Mouse (Mus musculus) skeletal muscle tissue, adult 2 months (tissue): Measurements from ENCODE around the gene Slc9a2.

Experiments used
- DNase-seq: peaks from one replicate; pipeline ENCODE4 v3.0.0-alpha.2; 2012; ENCODE audit warnings: low read depth, low spot score

The Slc9a2 gene

GRCm38 (mm10) chr1:40784306-40784705, 103.9 kb downstream of the Slc9a2 start:
- DNase-seq = no peak

- no peak for DNase-seq
Measured at GRCm38 (mm10) chr1:40785876-40786445, 105.6 kb downstream of the Slc9a2 start.

GRCm38 (mm10) chr1:40788956-40789355, 108.6 kb downstream of the Slc9a2 start:
- DNase-seq = no peak

- DNase-seq = no peak
Measured at GRCm38 (mm10) chr1:40789666-40790233, 109.4 kb downstream of the Slc9a2 start.

- DNase-seq = peak; percentile 81
Measured at GRCm38 (mm10) chr1:40790324-40791141, 110.2 kb downstream of the Slc9a2 start, which contains the start of gene Mfsd9. Gene Mfsd9, minus strand, starts transcription at chr1:40790687.

- DNase-seq = no peak
Measured at GRCm38 (mm10) chr1:40795508-40795907, 115.1 kb downstream of the Slc9a2 start.

- DNase-seq = peak; percentile 69
Measured at GRCm38 (mm10) chr1:40797348-40797747, 117.0 kb downstream of the Slc9a2 start.

- DNase-seq = no peak
Measured at GRCm38 (mm10) chr1:40799121-40799520, 118.7 kb downstream of the Slc9a2 start.

- DNase-seq = no peak
Measured at GRCm38 (mm10) chr1:40800908-40801307, 120.5 kb downstream of the Slc9a2 start.

- peak; percentile 69 for DNase-seq
Measured at GRCm38 (mm10) chr1:40802759-40803158, 122.4 kb downstream of the Slc9a2 start.

GRCm38 (mm10) chr1:40804118-40804517, 123.7 kb downstream of the Slc9a2 start:
- no peak for DNase-seq

GRCm38 (mm10) chr1:40805351-40805750, 125.0 kb downstream of the Slc9a2 start, which contains the start of gene Tmem182:
Gene Tmem182, plus strand, starts transcription at chr1:40805601.
- peak; percentile 95 for DNase-seq

GRCm38 (mm10) chr1:40805891-40806290, 125.5 kb downstream of the Slc9a2 start:
- DNase-seq = no peak

- no peak for DNase-seq
Measured at GRCm38 (mm10) chr1:40808643-40809042, 128.3 kb downstream of the Slc9a2 start.

- peak; percentile 76 for DNase-seq
Measured at GRCm38 (mm10) chr1:40815071-40815845, 134.9 kb downstream of the Slc9a2 start.
